Mouse (Mus musculus) stomach, embryonic 15.5 days (tissue): ENCODE data around the gene Izumo1r. TPM values are rescaled to one million over a fixed set of nuclear protein-coding genes. Genes with fewer than 3 reads are reported as not detected.

Experiments used
- polyA plus RNA-seq: library from polyadenylated mRNA; unstranded; fragments of >200 nt; fragmentation: Nextera tagmentation; extraction: Ambion mirVana; gene quantifications from 2 replicates; pipeline ENCODE4 v1.2.1, GENCODE M21; 2015

The Izumo1r gene
- polyA plus RNA-seq, 1 experiment from 2014 or later, result not detected

Other genes starting within 250 kb of the Izumo1r start
- 0.10 and 0.14 TPM in 2 replicates for gene Piwil4, start 163.2 kb downstream of the Izumo1r start, polyA plus RNA-seq
- 6.6 and 7.5 TPM in 2 replicates for gene Fut4, start 151.6 kb downstream of the Izumo1r start, polyA plus RNA-seq
- gene 1700012B09Rik, start 132.9 kb downstream of the Izumo1r start, polyA plus RNA-seq, result not detected in 2 replicates
- 20.2 and 24.7 TPM in 2 replicates for gene Mre11a, start 119.3 kb downstream of the Izumo1r start, polyA plus RNA-seq
- gene Ankrd49, start 119.1 kb downstream of the Izumo1r start, polyA plus RNA-seq, result 39.6 and 42.6 TPM in 2 replicates
- 0.34 and 0.54 TPM in 2 replicates for gene Gpr83, start 43.7 kb downstream of the Izumo1r start, polyA plus RNA-seq
- gene Panx1, start 141.5 kb upstream of the Izumo1r start, polyA plus RNA-seq, result 39.7 and 41.5 TPM in 2 replicates
- not detected in 2 replicates for gene Hephl1, start 208.2 kb upstream of the Izumo1r start, polyA plus RNA-seq